Mouse (Mus musculus) urinary bladder, postnatal 25 days (tissue): ENCODE measurements at regions not wholly inside any gene's neighbourhood (a gene's known extent, or its start where the extent isn't known, plus 50 kb on each side); places are given as distances from the start of the nearest gene placed in this dataset.

Source experiments
- DNase-seq: peaks from one replicate; pipeline ENCODE4 v3.0.0; 2022; ENCODE audit warnings: low spot score

DNA sequence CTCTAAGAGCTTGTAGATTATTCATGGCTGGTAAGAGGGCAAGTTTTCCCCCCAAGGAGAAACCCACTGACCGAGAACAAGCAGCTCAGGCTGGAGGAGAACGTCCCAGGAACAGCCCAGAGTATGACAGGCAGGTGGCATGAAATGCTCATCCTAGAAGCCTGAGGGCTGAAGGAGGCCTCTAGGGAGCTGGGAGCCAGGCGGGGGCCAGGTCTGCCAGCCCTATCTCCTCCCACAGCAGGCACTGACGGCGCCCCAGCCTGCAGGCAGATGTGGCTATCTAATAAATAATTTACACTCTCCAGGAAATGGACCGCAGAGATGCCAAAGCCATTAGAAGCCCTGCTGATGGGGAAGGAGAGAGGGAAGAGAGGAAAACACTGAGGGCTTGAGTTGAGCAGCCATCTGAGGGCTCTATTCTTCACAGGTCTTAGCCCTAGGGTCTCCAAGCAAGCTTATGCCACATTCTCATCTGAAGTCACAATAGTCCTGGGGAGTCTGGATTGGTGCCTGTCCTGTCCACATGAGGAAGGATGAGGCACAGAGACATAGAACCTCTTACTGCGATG, 176.1 kb downstream of the Mycn start:
- DNase-seq, result no peak

DNA sequence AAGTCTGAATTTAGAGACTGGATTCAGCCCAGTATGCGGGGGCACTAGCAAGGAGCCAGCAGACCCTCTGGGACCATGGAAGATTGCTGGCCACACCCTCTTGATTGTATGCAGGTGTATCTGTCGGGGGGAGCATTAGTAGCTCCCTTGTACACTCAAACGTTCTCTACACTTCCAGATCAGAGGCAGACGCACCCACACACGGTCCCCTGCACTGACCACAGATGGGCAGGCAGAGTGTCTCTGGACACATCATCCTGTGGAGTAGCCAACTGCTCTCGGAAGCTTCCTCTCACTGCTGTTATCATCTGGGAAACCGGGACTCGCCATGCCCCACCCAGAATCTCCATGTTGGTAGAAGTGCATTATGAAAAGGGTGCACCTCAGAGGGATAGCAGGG, 176.7 kb downstream of the Mycn start:
- DNase-seq, result no peak

DNA sequence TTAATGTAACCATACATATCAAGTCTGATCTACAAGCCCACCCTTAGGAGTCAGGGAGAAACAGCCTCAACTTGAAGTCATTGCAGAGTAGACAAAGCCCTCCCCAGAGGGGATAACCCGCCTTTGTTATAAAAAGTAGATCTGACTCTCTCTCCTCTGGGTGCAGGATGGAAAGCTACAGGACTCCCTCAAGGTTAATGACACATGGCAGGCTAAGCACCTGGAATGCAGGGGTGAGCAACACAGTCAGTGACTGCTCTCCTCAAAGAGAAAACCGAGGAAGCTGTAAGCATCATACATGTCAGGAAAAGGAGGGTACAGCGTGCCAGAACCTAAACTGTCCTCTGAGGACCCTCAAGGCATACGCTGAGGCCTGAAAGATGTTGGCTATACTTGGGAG, 177.1 kb downstream of the Mycn start:
- DNase-seq, result no peak

- DNase-seq, result no peak
Measured at GRCm38 (mm10) chr12:12756301-12756948, 185.3 kb downstream of the Mycn start.

GRCm38 (mm10) chr12:12753849-12754248, 187.9 kb downstream of the Mycn start:
- no peak for DNase-seq

- DNase-seq, result no peak
Measured at GRCm38 (mm10) chr12:12751670-12752426, 189.9 kb downstream of the Mycn start.

GRCm38 (mm10) chr12:12749690-12750089, 192.0 kb downstream of the Mycn start:
- DNase-seq, result no peak

DNA sequence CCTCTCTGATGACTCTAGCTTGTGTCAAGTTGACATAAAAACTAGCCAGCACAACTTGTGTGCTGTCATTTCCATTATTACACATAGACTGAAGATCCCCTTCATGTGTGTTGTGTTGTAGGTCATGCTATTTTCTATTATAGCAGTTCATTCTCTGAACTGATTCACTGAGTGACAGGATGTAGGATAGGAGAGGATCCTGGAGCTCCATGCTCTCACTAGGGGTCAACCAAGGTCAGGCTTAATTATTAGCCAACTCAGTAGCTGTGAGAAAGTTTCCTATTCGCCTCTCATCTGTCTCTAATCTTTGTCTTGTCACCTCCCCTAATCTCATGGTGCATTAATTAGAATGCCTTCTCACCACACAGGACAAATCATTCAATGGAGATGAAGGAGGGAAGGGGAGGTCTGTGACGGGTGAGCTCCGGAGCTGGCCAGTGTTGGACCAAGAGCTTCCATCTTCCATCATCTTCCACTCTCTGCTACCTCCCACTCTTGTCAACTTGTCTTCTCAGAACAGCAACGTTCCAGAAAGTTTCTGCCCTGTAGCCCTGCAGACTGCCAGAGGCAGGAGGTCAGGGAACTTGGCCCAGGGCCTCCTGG, 194.8 kb downstream of the Mycn start:
- no peak for DNase-seq

GRCm38 (mm10) chr12:12744492-12744891, 197.2 kb downstream of the Mycn start:
- DNase-seq, result no peak

GRCm38 (mm10) chr12:12738631-12739331, 202.9 kb downstream of the Mycn start:
- no peak for DNase-seq

- no peak for DNase-seq
Measured at GRCm38 (mm10) chr12:12725797-12726196, 215.9 kb downstream of the Mycn start.

DNA sequence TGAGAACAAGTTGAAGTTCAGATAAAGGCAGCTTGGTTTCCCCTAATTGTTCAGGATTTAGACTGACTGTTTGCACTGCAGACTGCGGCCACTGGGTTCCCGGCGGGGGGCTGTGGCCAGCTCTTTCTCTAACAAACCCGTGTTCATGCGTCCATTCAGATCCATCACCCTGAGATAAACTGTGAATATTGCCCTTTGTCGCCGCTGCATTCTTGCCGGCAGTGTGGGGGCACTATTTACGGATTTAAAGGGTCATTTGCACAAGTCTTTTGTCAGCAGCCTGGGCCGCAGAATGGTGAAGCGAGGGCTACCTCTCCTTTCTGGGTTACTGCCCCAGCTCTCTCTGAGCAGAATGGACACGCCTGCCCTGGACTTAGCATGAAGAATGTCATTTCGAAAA, 216.6 kb downstream of the Mycn start:
- no peak for DNase-seq

- DNase-seq, result no peak
Measured at GRCm38 (mm10) chr12:12723724-12724487, 217.8 kb downstream of the Mycn start.

GRCm38 (mm10) chr12:12722982-12723661, 218.6 kb downstream of the Mycn start:
- no peak for DNase-seq

DNA sequence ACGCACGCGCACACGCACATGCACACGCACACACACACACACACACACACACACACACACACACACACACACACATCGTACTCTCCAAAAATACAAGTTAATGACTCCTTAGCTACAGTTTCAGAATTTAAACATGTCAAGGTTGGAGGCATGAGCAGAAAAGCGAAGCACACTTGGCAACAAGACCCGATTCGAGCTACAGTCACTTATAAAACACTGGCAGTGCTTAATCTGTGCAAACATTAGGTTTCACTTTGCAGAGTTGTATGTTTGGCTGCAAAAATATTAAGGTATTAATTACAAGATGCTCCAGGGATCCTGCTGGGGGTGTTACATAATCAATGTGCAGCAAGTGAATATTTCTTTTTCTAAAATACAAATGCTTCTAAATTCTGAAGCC, 225.0 kb downstream of the Mycn start:
- no peak for DNase-seq

GRCm38 (mm10) chr12:12715956-12716669, 225.6 kb downstream of the Mycn start:
- DNase-seq, result no peak

GRCm38 (mm10) chr12:12715528-12715927, 226.2 kb downstream of the Mycn start:
- no peak for DNase-seq

DNA sequence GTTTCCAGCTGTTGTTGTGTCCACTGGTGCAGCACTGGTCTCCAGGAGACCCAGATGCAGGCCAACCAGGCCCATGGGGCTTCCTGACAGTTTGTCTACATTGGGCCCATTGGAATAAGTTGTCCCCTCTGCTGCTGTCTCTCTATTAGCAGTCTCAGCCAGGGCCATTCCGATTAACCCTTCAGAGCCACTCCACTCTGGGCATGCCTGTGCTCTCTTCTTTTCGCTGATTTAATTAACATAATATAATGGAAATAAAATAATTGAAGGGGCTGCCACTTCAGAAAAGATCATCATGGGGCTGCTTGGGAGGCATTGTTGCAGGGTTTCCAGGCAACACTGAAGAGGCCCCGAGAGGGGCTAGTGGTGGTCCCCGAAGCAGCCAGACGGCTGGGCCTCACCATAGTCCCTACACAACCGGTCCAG, 231.5 kb downstream of the Mycn start:
- no peak for DNase-seq

DNA sequence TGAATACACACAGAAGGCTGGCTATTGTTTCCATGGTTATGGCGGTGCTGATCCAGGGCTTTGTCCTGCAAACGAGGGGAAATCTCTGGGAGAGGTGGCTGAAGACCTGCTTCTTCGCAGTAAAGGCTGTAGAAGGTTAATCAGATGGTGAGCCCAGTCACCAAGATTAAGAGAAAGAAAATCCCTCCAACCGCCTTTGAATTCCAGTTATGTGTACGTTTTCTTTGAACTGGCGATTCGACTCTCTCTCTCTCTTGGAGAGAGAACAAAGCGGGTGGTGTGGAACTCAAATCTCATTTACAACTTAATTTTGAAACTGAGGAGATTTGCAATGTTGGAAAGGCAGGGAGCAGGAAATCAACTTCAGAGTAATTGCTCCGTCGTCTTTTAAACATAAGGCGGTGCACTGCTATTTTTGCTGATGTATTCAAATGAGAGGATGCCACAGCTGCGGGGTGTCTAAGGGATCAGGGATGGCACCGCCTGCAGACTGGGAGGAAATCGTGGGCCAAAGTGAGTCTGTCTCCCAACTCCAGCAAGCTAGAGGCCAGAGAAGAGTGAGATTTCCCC, 232.7 kb downstream of the Mycn start:
- DNase-seq, result no peak

- no peak for DNase-seq
Measured at GRCm38 (mm10) chr12:12706326-12706920, 235.3 kb downstream of the Mycn start.
